In genomic region chr6:30132399-30132798, GRCm38 (mm10) we compare ENCODE assay signal across 28 mouse cellular contexts.
DNase-seq lines count a peak whose midpoint lies in the region; ATAC-seq lines count a peak whose summit lies in the region.
"Had no signal": no experiment of that assay in that cellular context is flagged by ENCODE, and none has a peak within 500 bp of the region (broad histone marks: within the 10 kb centered on the region; RNA-seq: fewer than 3 reads in every experiment).

No protein-coding gene starts in this region.

- WGBS in liver, embryonic 11.5 days = 50% methylated on average over 3 of the region's 3 CpGs
- 20% methylated on average over 3 of the region's 3 CpGs for WGBS in liver, embryonic 13.5 days (ENCODE audit: insufficient replicate concordance)
- 29% methylated on average over 3 of the region's 3 CpGs for WGBS in liver, embryonic 16.5 days (ENCODE audit: insufficient replicate concordance)
- 93% methylated on average over 3 of the region's 3 CpGs for WGBS in neural tube, embryonic 15.5 days

- H3K9me3 ChIP-seq in liver, embryonic 11.5 days (ENCODE audit: control insufficient read depth, low read length) = no peaks in the 10 kb centered on the region
- no peaks in the 10 kb centered on the region for H3K9me3 ChIP-seq in liver, embryonic 13.5 days (replicated peaks)
- H3K9me3 ChIP-seq in liver, embryonic 16.5 days (replicated peaks; ENCODE audit: control insufficient read depth, low read length) = no peaks in the 10 kb centered on the region
- H3K9me3 ChIP-seq in neural tube, embryonic 15.5 days (replicated peaks) = no peaks in the 10 kb centered on the region
- H3K9me3 ChIP-seq: embryonic facial prominence, embryonic 10.5 days; embryonic facial prominence, embryonic 13.5 days; forebrain, embryonic 12.5 days; forebrain, embryonic 15.5 days; G1E; hindbrain, embryonic 10.5 days; hindbrain, embryonic 13.5 days had no signal

- no peak overlapping the region for H3K4me3 ChIP-seq in liver, embryonic 11.5 days (ENCODE audit: low read depth, low read length)
- H3K4me3 ChIP-seq in liver, embryonic 13.5 days (replicated peaks) = no peak overlapping the region
- H3K4me3 ChIP-seq in liver, embryonic 16.5 days (ENCODE audit: low read depth, low read length) = no peak overlapping the region
- H3K4me3 ChIP-seq in neural tube, embryonic 15.5 days (replicated peaks) = no peak overlapping the region
- H3K4me3 ChIP-seq: embryonic facial prominence, embryonic 10.5 days; embryonic facial prominence, embryonic 13.5 days; erythroblast, embryonic 14.5 days; forebrain, embryonic 12.5 days; forebrain, embryonic 15.5 days; hindbrain, embryonic 10.5 days; hindbrain, embryonic 13.5 days had no signal

- no peak overlapping the region for H3K9ac ChIP-seq in liver, embryonic 11.5 days (ENCODE audit: low read depth, low read length)
- H3K9ac ChIP-seq in liver, embryonic 13.5 days = no peak overlapping the region
- no peak overlapping the region for H3K9ac ChIP-seq in liver, embryonic 16.5 days (ENCODE audit: low read depth, low read length)
- H3K9ac ChIP-seq in neural tube, embryonic 15.5 days (replicated peaks) = no peak overlapping the region
- H3K9ac ChIP-seq: embryonic facial prominence, embryonic 13.5 days; forebrain, embryonic 12.5 days; forebrain, embryonic 15.5 days; hindbrain, embryonic 13.5 days had no signal

- DNase-seq in liver, embryonic 11.5 days (ENCODE audit: low spot score) = no peak
- no peak for DNase-seq in liver
- no peak for DNase-seq in liver, embryonic 13.5 days
- DNase-seq in testis, postnatal 14 days (ENCODE audit: low spot score) = no peak
- no peak for DNase-seq in lung, postnatal 36 days
- DNase-seq: adrenal gland, adult 2 months; adrenal gland, postnatal 14 days; B cell, adult 2 months; cerebellum, adult 11 months; cerebellum, adult 8-10 months; cerebellum, postnatal 10 days; cerebellum, postnatal 36 days; embryo, embryonic 11 days; gastrocnemius, postnatal 25 days; heart, postnatal 36 days had no signal

- no peak overlapping the region for H3K4me2 ChIP-seq in liver, embryonic 11.5 days
- H3K4me2 ChIP-seq in liver, embryonic 13.5 days = no peak overlapping the region
- no peak overlapping the region for H3K4me2 ChIP-seq in liver, embryonic 16.5 days (ENCODE audit: low read depth, low read length)
- no peak overlapping the region for H3K4me2 ChIP-seq in neural tube, embryonic 15.5 days
- H3K4me2 ChIP-seq: embryonic facial prominence, embryonic 13.5 days; forebrain, embryonic 12.5 days; forebrain, embryonic 15.5 days; heart, embryonic 11.5 days; hindbrain, embryonic 13.5 days had no signal

- no peaks in the 10 kb centered on the region for H3K27me3 ChIP-seq in liver, embryonic 11.5 days (replicated peaks; ENCODE audit: control insufficient read depth, insufficient read depth, low read length)
- H3K27me3 ChIP-seq in liver, embryonic 13.5 days = no peaks in the 10 kb centered on the region
- H3K27me3 ChIP-seq in liver, embryonic 16.5 days (ENCODE audit: control insufficient read depth, insufficient read depth, low read depth, low read length) = no peaks in the 10 kb centered on the region
- H3K27me3 ChIP-seq in neural tube, embryonic 15.5 days (replicated peaks) = no peaks in the 10 kb centered on the region
- H3K27me3 ChIP-seq: CH12.LX; embryonic facial prominence, embryonic 13.5 days; forebrain, embryonic 12.5 days; forebrain, embryonic 15.5 days; hindbrain, embryonic 13.5 days had no signal

- H3K4me1 ChIP-seq in liver, embryonic 11.5 days (replicated peaks; ENCODE audit: control insufficient read depth, insufficient read depth, low read length) = peaks cover 8% of the 10 kb centered on the region
- peaks cover 23% of the 10 kb centered on the region for H3K4me1 ChIP-seq in liver, embryonic 13.5 days (replicated peaks)
- peaks cover 5% of the 10 kb centered on the region; the same call in 1 of the 2 replicates for H3K4me1 ChIP-seq in liver, embryonic 16.5 days (ENCODE audit: control insufficient read depth, low read depth, low read length)
- no peaks in the 10 kb centered on the region for H3K4me1 ChIP-seq in neural tube, embryonic 15.5 days
- H3K4me1 ChIP-seq: forebrain, embryonic 12.5 days; hindbrain, embryonic 10.5 days; hindbrain, embryonic 13.5 days had no signal

- no peak overlapping the region for H3K27ac ChIP-seq in liver, embryonic 11.5 days (ENCODE audit: low read depth, low read length)
- H3K27ac ChIP-seq in liver, embryonic 13.5 days = no peak overlapping the region
- no peak overlapping the region for H3K27ac ChIP-seq in liver, embryonic 16.5 days (ENCODE audit: low read length)
- H3K27ac ChIP-seq in neural tube, embryonic 15.5 days (replicated peaks) = no peak overlapping the region
- H3K27ac ChIP-seq: embryonic facial prominence, embryonic 10.5 days; embryonic facial prominence, embryonic 13.5 days; forebrain, embryonic 12.5 days; forebrain, embryonic 15.5 days; hindbrain, embryonic 10.5 days; hindbrain, embryonic 13.5 days had no signal

- ATAC-seq in liver, embryonic 11.5 days (replicated peaks; ENCODE audit: low FRiP score) = peak; percentile 49
- peak; percentile 67 for ATAC-seq in liver, embryonic 13.5 days (ENCODE audit: low read depth)
- ATAC-seq in liver, embryonic 16.5 days (ENCODE audit: low read depth) = peak; percentile 47; the same call in 1 of the 2 replicates
- ATAC-seq in neural tube, embryonic 15.5 days (ENCODE audit: low FRiP score) = no peak
- ATAC-seq: forebrain, embryonic 15.5 days; hindbrain, embryonic 16.5 days had no signal

- peaks cover 9% of the 10 kb centered on the region for H3K36me3 ChIP-seq in liver, embryonic 11.5 days (ENCODE audit: control insufficient read depth, insufficient read depth, low read length)
- peaks cover 61% of the 10 kb centered on the region for H3K36me3 ChIP-seq in liver, embryonic 13.5 days
- peaks cover 16% of the 10 kb centered on the region for H3K36me3 ChIP-seq in liver, embryonic 16.5 days (ENCODE audit: control insufficient read depth, insufficient read depth)
- 0 out of 2 replicates have a peak, but pooled peaks cover 2% of the 10 kb centered on the region for H3K36me3 ChIP-seq in neural tube, embryonic 15.5 days
